Mouse (Mus musculus): ENCODE data around the gene Scarb1.

Gene Scarb1

GRCm38 (mm10) chr5:125364851-125365429 is 24.0 kb upstream of the Scarb1 start:
- no peak for DNase-seq (ENCODE audit: low spot score)

- no peak for DNase-seq (ENCODE audit: low spot score)
Measured at GRCm38 (mm10) chr5:125363894-125364293, 23.0 kb upstream of the Scarb1 start.

GRCm38 (mm10) chr5:125360981-125361510 is 20.2 kb upstream of the Scarb1 start:
- DNase-seq (ENCODE audit: low spot score) = no peak

- DNase-seq (ENCODE audit: low spot score) = peak; percentile 58
Measured at GRCm38 (mm10) chr5:125360566-125360965, 19.7 kb upstream of the Scarb1 start.

GRCm38 (mm10) chr5:125358270-125358608 is 17.3 kb upstream of the Scarb1 start:
- no peak for DNase-seq (ENCODE audit: low spot score)

GRCm38 (mm10) chr5:125357543-125358269 is 16.8 kb upstream of the Scarb1 start:
- no peak for DNase-seq (ENCODE audit: low spot score)

- DNase-seq (ENCODE audit: low spot score) = no peak
Measured at GRCm38 (mm10) chr5:125355650-125356049, 14.8 kb upstream of the Scarb1 start.

GRCm38 (mm10) chr5:125354885-125355492 is 14.1 kb upstream of the Scarb1 start:
- no peak for DNase-seq (ENCODE audit: low spot score)

GRCm38 (mm10) chr5:125352781-125353294 is 11.9 kb upstream of the Scarb1 start:
- no peak for DNase-seq (ENCODE audit: low spot score)

- DNase-seq (ENCODE audit: low spot score) = no peak
Measured at GRCm38 (mm10) chr5:125351939-125352338, 11.0 kb upstream of the Scarb1 start.

GRCm38 (mm10) chr5:125351057-125351456 is 10.2 kb upstream of the Scarb1 start:
- DNase-seq (ENCODE audit: low spot score) = no peak

GRCm38 (mm10) chr5:125349391-125349790 is 8.5 kb upstream of the Scarb1 start:
- peak; percentile 70 for DNase-seq (ENCODE audit: low spot score)

GRCm38 (mm10) chr5:125348487-125348886 is 7.6 kb upstream of the Scarb1 start:
- DNase-seq (ENCODE audit: low spot score) = peak; percentile 69

GRCm38 (mm10) chr5:125348067-125348466 is 7.2 kb upstream of the Scarb1 start:
- DNase-seq (ENCODE audit: low spot score) = no peak

- no peak for DNase-seq (ENCODE audit: low spot score)
Measured at GRCm38 (mm10) chr5:125344296-125344695, 3.4 kb upstream of the Scarb1 start.

GRCm38 (mm10) chr5:125341459-125342090 is 681 bp upstream of the Scarb1 start:
- no peak for DNase-seq (ENCODE audit: low spot score)

GRCm38 (mm10) chr5:125339851-125340531 is 903 bp downstream of the Scarb1 start:
- DNase-seq (ENCODE audit: low spot score) = peak; percentile 36

GRCm38 (mm10) chr5:125339108-125339751 is 1.7 kb downstream of the Scarb1 start:
- peak; percentile 45 for DNase-seq (ENCODE audit: low spot score)

- no peak for DNase-seq (ENCODE audit: low spot score)
Measured at GRCm38 (mm10) chr5:125337526-125337925, 3.4 kb downstream of the Scarb1 start.

GRCm38 (mm10) chr5:125337012-125337411 is 3.9 kb downstream of the Scarb1 start:
- no peak for DNase-seq (ENCODE audit: low spot score)

GRCm38 (mm10) chr5:125333009-125333408 is 7.9 kb downstream of the Scarb1 start:
- DNase-seq (ENCODE audit: low spot score) = no peak

Measured in retina, embryonic 14.5 days (tissue).